8 mouse cellular contexts compared by ENCODE assay signal in the genomic region with DNA sequence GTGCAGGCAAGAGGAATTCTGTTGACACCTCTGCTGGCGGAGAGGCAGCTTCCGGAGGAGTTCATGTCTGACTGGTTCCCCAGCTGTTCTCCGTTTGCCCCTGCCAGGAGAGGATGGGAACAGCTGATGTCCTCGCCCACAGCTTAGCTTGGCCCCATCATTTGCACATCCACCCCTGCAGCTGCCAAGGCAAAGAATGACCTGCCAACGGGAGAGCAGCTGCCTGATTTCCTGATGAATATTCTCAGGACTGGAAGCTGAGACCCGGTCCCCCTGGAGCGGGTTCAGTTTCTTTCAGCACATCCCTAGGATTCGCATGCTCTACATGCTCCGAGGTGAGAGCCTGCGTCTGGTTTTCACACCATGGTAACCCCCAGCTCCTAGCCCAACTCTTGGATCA.
DNase-seq lines count a peak whose midpoint lies in the region.

No protein-coding gene starts in this region.

- DNase-seq in cerebellum, postnatal 10 days = peak; percentile 85 to 92
- no peak for DNase-seq in cerebellum, adult 11-12 months
- DNase-seq in retina, postnatal 1 day = peak; percentile 62
- DNase-seq in retina, embryonic 14.5 days (ENCODE audit: low spot score) = no peak
- DNase-seq in left cerebral cortex, adult 9 months (ENCODE audit: low spot score in 2 of 2) = peak; percentile 31 to 55
- DNase-seq in T-cell, adult 2 months (ENCODE audit: low spot score) = no peak
- no peak for DNase-seq in kidney, adult 11 months
- no peak for DNase-seq in thymus, postnatal 4 days

Comparison
In these comparisons a context has a peak if more than half of its experiments do, and no peak if none do; other contexts are left out.
1. DNase-seq: peak in cerebellum, postnatal 10 days (2 of 2), retina, postnatal 1 day (single experiment) and left cerebral cortex, adult 9 months (2 of 2); none in cerebellum, adult 11-12 months (single experiment), retina, embryonic 14.5 days (single experiment), T-cell, adult 2 months (single experiment), kidney, adult 11 months (single experiment) and thymus, postnatal 4 days (single experiment).